Mouse (Mus musculus) urinary bladder, postnatal 4 days (tissue): Measurements from ENCODE around the gene Cep126.
A peak's percentile ranks its signal among the peaks of the same experiment; 100 is the strongest.

Experiments used
- DNase-seq, 2 experiments: peaks; one replicate each; pipeline ENCODE4 v3.0.0; 2021 to 2022; ENCODE audit warnings: low spot score in 2 of 2

Cep126 gene

DNA sequence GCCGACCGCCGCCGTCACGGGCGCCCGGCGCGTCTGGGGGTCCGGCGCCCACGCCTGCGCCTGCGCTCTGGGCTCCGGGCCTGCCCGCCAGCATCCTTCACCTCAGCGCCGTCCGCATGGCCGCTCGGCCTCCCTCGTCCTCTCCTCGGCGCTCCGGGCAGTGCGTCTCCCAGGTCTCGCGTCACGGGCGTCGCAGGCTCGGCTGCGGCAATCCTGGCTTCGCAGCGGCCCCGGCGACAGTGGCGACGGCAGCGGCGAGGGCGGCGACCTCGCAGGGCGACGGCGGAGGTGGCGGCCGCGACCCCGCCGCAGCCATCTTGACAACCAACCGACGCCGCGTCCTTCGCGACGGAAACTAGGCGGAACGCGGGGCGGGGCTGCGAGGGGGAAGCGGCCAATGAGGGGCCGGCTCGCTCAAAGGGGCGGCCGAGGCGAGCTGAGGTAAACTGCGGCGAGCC lies at the start of gene Cep126:
Cep126 (minus strand) TSS at position 178 of the 458 bp plus-strand sequence.
- peak; percentile 69 to 81 for DNase-seq

DNA sequence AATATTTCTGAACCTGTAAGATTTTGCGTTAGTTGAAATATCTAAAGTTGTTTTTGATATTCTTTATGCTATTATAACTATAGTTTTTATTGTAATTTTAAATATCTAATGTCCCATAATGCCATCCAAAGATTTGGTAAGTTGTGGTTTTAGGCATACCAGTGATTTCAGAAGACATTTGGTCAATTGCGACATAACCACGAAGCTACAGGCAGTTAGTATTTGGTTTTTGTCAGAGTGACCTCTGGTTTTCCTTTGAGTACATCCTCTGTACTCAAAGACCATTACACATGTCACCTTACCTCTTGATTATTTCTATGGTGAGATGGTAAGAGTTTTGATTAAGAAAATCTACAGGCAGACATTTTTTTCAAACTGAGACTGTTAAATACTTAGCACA lies 45.5 kb upstream of the Cep126 start:
- no peak for DNase-seq

DNA sequence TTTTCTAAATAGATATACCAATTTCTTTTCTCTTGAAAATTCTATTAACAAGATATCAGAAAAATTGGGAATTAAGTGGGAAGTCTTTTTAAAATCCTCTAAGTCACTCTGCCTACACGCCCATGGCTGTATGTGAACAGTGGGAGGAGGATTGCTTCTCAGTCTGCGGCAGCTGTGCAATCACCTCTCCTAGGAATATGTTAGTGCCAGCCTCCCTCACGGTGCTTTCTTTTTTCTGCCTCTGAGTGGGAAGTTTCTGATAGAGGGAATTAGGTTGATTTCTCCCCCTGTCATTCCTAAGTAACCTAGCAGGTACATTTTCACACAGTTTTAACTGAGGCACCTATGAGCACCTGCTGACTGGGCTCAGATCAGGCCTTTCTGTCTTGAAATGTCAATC lies 43.0 kb upstream of the Cep126 start:
- no peak for DNase-seq

DNA sequence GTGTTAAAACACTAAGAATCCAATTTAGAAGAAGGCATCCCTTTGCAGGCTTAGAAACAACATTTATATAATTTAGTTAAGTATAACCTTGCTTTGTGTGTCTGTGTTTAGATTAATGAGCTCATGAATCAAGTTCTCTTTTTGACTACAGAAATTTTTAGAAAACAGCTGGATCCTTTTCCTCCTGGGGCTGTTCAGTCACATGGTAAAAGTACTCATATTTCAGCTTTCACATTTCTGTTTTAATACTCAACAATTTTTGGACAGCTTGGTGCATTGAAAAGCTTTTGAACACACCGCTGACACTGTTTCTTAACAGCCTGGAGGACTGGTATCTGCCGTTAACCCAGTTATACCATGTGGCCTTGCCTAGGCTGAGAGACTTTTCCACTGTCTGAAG lies 22.9 kb upstream of the Cep126 start:
- DNase-seq: no peak

DNA sequence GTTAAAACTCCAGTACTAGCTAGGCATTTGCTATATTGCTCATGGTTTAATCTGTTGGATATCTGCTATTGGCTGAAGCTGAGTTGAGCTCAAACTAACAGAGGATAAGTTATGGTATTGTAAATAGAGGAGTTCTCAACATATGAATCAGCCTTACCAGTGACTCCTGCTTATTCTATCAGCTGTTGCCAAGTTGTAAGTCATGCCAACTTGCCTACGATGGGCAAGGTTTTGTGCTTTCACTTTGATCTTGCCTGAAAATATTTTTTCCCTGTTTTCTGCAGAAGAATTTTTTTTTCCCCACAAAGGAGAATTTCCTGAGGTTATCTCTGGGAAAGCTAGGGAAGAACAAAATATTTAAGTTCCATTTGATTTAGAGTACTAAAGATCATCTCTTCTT lies 5.4 kb upstream of the Cep126 start:
- DNase-seq: no peak

DNA sequence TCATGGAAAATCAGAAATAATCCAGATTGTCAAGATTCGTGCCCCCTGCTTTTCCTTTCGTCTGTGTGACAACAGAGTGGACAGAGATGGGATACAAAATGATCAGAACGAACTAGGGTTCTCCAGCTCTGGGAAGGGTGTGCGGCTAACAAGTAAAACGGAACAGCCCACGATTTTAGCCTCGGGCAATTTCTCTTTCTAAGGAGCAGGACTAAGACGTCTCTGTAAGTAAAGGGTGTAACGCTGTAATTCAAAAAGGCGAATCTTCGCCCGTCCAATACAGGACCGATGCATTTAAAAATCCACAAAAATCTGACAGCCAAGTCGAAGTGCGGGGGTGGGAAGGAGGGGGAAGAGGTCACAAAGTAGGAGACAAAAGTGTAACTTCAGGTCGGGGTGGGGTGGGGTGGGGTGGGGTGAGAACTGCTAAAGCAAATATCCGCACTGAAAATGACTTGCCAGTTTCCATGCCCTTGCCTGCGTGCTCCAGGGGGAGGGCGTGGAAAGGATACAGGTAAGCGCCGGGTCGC lies 443 bp downstream of the Cep126 start:
- DNase-seq: no peak

DNA sequence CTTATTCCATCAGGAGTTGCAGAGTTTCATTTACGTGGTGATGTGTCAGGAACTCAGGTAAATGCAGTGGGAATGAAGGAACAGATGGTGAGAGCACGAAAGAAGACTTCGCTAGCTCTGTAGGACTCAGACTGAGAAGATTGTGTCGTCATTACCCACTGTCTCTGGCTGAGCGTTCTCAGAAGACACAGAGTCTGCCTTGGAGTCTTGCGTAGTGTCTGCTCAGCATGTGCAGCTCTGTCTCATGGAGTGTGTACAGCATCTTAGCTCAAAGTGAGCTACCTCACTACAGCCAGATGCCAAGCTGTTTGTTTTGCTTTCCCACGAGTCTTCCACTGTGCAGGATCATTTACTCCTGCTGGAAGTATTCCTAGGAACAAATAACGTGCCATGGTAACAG lies 10.6 kb downstream of the Cep126 start:
- DNase-seq: no peak

DNA sequence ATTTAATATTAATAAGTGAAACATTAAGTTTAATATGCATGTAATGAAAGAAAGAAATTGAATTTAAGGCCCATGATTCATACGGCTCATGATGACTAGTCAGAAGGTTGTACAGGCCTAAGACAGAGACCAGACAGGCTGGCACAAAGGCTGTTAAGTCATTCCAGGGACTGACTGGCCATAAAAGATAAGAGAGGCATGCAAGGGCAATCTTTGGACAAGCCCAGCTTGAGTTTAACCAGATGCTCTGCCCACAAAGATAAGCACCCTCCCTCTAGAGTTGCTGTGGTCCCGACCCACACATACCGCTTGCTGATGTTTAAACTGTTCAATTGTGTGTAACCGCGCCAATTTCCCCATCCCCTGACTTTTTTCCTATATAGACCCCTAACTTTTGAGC lies 19.6 kb downstream of the Cep126 start:
- no peak for DNase-seq

DNA sequence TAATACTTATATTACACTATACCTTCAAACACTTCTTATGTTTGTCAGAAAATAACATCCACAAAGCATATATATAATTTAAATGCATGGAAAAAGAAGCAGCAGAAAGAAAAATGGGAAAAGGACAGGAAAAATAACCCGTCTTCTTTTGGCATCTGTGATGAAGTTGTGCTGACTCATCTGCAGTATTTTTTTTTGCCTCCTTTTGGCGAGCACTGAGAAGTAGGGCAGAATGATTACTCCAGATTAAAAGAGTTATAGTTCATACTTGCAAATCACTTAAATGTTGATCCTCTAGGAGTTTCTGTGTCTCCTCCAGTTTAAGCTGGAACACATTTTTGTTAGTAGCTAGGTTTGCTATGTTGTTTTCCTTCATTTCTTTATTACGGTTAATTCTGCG lies 31.0 kb downstream of the Cep126 start:
- no peak for DNase-seq

DNA sequence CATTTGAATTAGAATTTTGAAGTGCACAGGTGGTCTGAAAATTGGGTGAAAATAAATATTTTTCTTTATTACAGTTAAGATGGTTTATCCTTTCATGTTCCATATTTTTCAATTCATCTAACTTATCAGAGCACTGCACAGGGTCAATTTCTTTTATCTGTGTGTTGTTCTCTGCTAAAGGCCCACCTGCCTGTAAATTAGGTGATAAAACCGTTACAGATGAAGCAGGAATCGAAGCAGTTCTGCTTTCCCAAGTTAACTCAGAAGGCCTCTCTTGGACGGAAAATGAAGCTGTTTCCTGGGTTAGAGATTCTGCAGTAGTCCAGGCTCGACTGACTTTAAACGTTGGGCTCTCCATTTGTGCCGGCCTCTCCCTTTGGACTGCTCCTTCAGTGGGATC lies 33.1 kb downstream of the Cep126 start:
- DNase-seq: no peak

DNA sequence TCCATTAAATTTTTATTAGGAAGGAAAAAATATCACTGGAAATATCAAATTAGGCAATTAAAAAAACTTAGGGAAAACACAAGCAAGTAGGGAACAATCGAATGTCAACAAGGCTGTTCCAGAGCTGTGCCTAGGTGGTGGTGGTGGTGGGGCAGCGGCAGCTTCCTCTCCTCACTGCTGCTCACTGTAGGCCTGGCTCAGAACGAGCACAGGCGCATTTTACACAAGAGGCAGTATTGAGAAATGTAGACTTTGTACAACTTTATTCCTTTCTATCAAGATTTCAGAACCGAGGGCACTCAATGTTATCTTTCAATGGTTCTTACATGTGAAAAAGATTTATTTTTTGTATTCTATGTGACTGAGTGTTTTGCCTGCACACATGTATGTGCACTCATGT lies 55.2 kb downstream of the Cep126 start:
- no peak for DNase-seq

DNA sequence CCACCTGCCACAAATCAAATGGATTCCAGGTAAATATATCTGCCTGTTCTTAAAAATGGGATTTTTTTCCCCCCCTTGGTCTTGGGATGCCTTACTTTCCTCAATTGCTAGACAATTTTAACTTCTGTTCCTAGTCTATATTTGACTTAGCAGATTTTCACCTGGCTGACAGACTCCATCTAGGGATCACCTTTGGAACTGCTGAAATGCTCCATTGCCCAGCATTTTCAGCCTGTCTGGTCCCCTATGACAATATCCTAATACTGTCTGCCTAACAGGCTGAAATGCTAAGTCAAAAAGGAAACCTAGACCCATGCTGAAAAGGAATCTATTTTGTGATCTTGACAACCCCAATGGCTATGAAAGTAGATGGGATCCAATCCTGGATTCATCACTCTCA lies 59.7 kb downstream of the Cep126 start:
- DNase-seq: no peak

DNA sequence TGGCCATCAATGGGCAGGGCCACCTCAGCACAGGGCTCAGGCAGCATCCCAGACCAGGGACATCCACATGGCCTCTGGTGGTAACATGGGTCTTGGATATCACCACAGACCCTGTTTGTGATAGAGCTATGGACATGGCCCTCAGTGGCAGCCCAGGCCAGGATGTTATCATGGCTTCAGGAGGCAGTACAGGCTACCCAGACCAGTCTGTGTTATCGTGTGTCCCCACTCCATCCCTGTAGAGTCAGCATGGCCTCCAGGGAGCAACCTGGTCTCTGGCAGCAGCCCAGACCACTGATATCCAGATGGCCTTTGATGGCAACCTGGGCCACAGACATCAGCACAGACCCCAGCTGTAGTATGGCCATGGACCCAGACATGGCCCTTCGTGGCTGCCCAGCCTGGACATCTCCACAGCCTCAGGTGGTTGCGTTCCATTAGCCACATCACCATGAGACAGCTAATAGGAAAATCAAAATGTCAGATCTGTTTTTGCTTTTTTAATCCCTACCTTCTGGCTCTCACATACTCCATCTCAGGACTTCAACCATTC lies 60.8 kb downstream of the Cep126 start:
- no peak for DNase-seq

DNA sequence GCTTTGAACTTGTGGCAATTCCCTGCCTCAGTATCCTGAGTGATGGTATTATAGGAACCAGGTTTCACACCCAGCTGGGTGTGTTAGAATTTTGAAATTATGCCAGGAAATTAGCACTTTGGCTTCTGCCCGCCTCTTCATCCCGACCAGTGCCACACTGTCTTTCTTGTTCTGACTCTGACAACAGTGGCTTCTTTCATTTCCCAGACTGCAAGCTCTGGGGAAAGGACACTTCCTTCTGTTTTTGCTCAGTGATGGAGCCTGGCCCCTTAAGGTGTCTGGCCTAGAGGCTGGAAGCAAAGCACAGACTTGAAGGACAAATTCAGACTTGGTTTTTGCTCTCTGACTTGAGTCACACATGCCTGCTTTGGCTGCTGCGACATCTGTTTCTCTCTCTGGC lies 74.5 kb downstream of the Cep126 start:
- DNase-seq: no peak

DNA sequence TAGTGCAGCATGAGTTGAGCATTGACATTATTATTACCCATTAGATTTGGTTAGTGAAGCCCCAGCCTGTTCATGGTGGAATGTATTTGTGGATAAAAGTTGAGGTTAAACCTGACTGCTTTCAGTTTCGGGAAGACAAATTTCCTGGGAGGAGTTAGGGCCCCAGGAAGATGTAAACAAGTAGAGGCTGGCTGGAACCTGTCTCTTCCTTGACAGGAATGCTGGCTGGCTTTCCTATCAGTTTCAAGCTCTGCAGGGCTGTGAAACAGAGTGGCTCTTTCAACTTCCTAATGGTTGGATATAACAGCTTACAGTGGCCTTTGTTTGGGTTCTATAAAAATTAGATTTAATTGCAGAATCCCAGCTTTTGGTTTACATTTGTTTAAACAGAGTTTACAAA lies 79.3 kb downstream of the Cep126 start:
- DNase-seq: no peak

DNA sequence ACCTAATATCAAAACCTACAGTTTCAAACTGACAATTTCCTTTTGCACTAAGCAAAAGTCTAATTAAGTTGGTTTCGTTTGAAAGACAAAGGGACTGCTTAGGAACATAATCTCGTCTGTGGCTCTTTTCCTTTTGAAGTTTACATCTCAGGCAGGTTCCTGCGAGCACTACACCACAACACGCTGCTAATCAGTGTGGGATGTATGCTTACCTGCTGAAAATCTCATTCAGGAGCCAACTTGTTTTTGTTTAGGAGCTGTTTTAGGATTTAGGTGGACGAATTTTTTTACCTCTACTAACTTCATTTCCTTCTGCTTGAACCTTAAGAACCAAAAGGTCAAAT lies 91.1 kb downstream of the Cep126 start:
- no peak for DNase-seq

DNA sequence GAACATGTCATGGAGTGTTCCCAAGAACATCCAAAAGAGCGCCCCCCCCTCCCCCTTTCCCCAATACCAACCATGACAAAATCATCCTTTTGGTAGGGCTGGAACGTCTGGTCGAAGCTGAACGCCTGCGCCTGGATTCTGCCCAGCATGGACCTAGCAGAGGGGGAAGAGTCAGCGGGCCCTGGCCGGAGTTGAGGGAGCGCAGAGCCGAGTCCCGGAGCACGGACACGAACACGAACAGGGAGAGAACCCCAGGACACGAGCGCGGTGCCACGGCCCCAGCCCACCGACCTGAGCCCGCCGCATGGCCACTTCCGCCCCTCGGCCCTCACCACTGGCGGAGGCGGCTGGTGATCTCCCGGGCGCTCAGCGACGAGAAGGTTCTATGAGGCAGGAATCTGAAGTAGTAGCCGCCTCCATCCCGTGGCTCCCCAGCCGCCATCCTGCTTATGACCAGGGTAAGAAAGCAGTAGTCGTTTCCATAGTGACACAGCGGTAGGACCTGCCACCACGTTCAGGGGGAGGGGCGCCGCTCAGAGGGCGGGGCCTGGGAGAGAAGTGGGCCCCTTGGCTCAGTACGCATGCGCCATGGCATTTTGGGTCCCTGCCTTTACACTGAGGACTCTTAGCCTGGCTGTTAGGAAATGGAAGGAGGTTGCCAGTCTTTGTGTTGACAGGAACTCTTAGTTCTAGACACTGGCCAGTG lies 91.6 kb downstream of the Cep126 start, which contains the start of gene Cfap300:
Cfap300 (minus strand) TSS at position 486 of the 706 bp plus-strand sequence.
- peak; percentile 92 to 95 for DNase-seq

DNA sequence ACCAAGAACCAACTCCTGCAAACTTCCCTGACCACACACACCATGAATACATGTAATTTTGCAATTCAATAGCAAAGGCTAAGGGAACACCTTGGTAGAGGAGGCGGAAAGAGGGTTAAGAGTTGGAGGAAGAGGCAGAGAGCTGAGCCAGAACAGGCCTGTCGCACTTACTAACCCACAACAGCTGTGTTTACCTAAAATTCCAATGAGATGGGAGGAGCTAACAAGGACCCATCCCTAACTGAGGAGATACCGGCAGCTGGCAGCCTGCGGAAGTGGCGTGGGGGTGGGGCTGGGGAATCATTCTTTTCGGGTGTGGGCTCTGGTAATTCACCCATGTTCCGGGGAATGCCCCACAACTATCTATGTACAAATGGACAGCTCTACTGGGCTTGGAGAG lies 98.5 kb downstream of the Cep126 start:
- DNase-seq: no peak

DNA sequence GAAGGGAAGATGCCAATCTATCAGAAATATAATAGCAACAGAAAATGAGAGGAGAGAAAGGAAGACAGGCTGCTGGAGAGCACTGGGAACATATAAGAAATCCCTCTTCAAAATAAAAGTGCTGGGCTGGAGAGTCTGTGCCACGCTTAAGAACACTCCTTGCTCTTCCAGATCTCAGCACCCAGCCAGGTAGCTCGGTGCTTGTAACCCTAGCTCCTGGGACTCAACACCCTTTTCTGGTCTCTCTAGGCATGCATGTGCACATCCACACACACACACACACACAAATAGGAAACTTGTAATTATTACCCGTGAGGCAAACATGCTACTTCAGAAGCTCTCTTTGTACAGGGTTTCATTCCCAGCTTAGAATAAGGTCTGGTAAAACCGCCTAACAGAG lies 99.0 kb downstream of the Cep126 start:
- no peak for DNase-seq

DNA sequence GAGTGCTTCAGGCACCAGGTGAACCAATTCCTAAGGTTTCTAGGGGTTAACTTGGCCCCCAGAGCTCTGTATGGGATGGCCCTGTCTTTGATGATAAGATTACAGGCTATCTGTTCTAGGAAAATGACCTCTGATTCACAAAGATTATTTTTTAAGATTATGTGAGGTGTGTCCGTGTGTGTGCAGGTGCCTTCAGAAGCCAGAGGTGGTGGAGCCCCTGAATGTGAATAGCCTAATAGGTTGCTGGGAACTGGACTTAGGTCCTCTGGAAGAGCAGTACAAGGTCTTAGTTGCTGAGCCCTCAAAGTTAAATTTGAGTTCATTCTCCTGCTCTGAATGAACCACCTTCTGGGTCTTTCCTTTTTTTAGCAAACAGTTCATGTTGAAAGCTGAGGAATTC lies 100.0 kb downstream of the Cep126 start:
- DNase-seq: no peak

DNA sequence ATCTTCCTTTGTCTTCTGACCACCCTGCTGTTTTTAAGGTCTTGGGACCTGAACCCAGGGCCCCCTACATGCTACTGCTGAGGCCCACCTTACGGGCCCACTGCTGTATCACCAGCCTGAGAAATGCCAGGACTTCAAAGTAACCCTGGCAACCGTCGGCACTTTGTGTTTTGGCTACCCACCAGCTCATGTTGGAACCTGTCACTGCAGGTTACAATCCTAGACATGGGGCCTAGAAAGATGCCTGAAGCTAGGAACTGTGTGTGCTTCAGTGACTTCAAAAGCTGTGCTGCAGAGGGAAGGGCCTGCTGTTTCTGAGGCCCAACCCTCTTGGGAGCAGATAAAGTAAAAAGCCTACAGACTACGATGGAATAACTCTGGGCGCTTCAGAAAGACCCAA lies 101.2 kb downstream of the Cep126 start:
- no peak for DNase-seq
